Mouse (Mus musculus): ENCODE data around the gene Cdk14.

The Cdk14 gene

GRCm38 (mm10) chr5:4891862-4892704 lies 528.0 kb downstream of the Cdk14 start:
- DNase-seq = no peak

GRCm38 (mm10) chr5:4887069-4887468 lies 533.0 kb downstream of the Cdk14 start:
- no peak for DNase-seq

- DNase-seq = no peak
These were observed 537.3 kb downstream of the Cdk14 start for GRCm38 (mm10) chr5:4882841-4883240.

- DNase-seq = no peak
These were observed 539.8 kb downstream of the Cdk14 start for GRCm38 (mm10) chr5:4880331-4880730.

GRCm38 (mm10) chr5:4878934-4879333 lies 541.2 kb downstream of the Cdk14 start:
- no peak for DNase-seq

- no peak for DNase-seq
These were observed 542.5 kb downstream of the Cdk14 start for GRCm38 (mm10) chr5:4877638-4878037.

- no peak for DNase-seq
These were observed 542.9 kb downstream of the Cdk14 start for GRCm38 (mm10) chr5:4877131-4877631.

- DNase-seq = no peak
These were observed 543.4 kb downstream of the Cdk14 start for GRCm38 (mm10) chr5:4876653-4877091.

GRCm38 (mm10) chr5:4870041-4870726 lies 549.9 kb downstream of the Cdk14 start:
- DNase-seq = no peak

- no peak for DNase-seq
These were observed 551.5 kb downstream of the Cdk14 start for GRCm38 (mm10) chr5:4868563-4869120.

GRCm38 (mm10) chr5:4867849-4868562 lies 552.1 kb downstream of the Cdk14 start:
- DNase-seq = no peak

- DNase-seq = no peak
These were observed 553.2 kb downstream of the Cdk14 start for GRCm38 (mm10) chr5:4866945-4867344.

- DNase-seq = no peak
These were observed 554.0 kb downstream of the Cdk14 start for GRCm38 (mm10) chr5:4866099-4866498.

GRCm38 (mm10) chr5:4861592-4861991 lies 558.5 kb downstream of the Cdk14 start:
- no peak for DNase-seq

GRCm38 (mm10) chr5:4861141-4861540 lies 559.0 kb downstream of the Cdk14 start:
- no peak for DNase-seq

- no peak for DNase-seq
These were observed 562.0 kb downstream of the Cdk14 start for GRCm38 (mm10) chr5:4858032-4858641.

GRCm38 (mm10) chr5:4853503-4853902 lies 566.6 kb downstream of the Cdk14 start:
- no peak for DNase-seq

GRCm38 (mm10) chr5:4852711-4853320 lies 567.3 kb downstream of the Cdk14 start:
- no peak for DNase-seq

- DNase-seq = peak in 1 of 2 experiments; percentile 8
These were observed 568.0 kb downstream of the Cdk14 start for GRCm38 (mm10) chr5:4851934-4852710.

GRCm38 (mm10) chr5:4851245-4851933 lies 568.7 kb downstream of the Cdk14 start:
- no peak for DNase-seq
